Mouse (Mus musculus) brain, adult 10 weeks (tissue): ENCODE data around the gene Tmprss12. TPM values are rescaled to one million over a fixed set of nuclear protein-coding genes. Genes with fewer than 3 reads are reported as not detected.

ENCODE experiments used
- polyA plus RNA-seq: library from polyadenylated mRNA; stranded (reverse); fragments of 350-450 nt; fragmentation: Illumina TruSeq; extraction: RNeasy Lipid Tissue Mini Kit (QIAGEN cat#74804); gene quantifications from one replicate; pipeline ENCODE4 v1.2.3, GENCODE M21; 2015; ENCODE audit warnings: low read depth, low replicate concordance

The Tmprss12 gene
- not detected for polyA plus RNA-seq

DNA sequence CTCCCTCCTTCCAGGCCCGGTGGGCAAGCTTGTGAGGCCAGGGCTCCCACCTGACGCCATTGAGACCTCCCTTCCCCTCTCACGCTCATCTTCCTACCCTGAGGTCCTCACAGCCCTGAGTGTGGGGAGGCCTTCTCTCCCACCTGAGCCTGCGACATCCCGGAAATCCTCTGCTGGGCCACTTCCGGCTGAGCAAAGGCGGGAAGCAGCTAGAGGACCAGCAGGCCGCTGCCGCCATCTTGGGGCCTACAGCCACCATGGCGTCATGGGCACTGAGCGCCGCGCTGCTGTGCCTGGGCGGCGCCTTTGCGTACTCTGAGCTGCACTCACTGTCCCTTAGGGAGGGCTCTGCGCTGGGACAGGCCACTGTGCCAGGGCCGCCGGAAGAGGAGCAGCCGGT lies at the start of gene Tmprss12:
Tmprss12 (plus strand) TSS at position 212 of the 400 bp plus-strand sequence.

DNA sequence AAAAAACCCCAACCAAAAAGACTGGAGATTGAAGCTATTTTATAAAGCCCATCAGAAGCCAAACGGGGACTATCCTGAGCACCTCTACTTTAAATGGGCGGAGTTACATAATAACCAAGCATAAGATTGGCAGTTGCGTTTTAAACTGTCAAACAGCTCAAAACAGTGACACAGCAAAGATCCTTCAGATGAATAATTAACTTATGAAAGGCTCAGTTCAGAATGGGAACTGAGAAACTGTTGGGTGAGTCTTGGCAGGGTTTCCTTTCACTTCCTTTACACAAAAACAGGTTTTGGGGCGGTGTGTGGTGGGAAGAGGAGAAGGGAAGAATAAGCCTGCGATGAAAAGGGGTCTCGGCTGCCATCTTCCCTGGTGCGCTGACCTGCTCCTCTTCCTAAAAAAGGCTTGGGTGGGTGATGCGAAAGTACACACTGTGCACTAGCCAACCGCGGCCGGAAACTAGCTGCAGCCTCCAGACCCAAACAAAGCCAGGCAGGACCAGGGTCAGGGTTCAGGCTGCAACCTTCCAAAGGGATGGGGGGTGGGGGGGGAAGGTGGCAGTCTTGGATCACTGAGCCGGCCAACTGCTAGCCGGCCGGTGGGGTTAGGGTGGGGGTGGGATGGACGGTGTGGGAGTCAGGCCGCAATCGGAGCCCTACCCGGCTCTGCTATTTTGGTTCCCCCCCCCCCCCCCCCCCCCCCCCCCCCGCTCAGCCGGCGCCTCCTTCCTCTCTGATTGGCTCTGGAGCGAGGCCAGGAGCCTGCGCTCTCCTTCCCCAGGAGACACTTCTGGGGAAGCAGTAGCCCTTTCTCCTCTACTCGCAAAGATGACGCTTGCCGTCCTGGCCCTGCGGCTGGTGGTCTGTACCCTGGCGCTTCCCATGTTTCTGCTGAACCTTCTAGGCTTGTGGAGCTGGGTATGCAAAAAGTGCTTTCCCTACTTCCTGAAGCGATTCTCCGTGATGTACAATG lies 23.7 kb downstream of the Tmprss12 start, which contains the start of gene Mettl7a1:
Mettl7a1 (plus strand) TSS at position 122 of the 973 bp plus-strand sequence.

DNA sequence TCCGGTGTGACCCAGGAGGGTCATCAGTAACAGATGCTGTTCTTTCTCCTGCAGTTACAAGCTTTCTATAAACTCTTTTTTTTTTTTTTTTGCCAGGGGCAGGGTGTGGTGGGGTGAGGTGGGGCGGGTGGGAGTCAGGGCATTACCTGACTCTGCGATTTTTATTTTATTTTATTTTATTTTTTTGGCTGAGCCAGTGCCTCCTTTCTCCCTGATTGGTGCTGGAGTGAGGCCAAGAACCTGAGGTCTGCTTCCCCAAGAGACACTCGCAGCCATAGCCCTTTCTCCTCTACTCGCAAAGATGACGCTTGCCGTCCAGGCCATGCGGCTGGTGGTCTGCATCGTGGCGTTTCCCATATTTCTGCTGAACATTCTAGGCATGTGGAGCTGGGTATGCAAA lies 54.0 kb downstream of the Tmprss12 start, which contains the start of gene Mettl7a3:
Mettl7a3 (plus strand) TSS at position 301 of the 400 bp plus-strand sequence.

Other genes starting within 250 kb of the Tmprss12 start
- gene Dip2b, start 242.2 kb upstream of the Tmprss12 start, polyA plus RNA-seq: 21.0 TPM
- gene Atf1, start 53.0 kb upstream of the Tmprss12 start, polyA plus RNA-seq: 14.3 TPM
- 55.3 TPM for gene Mettl7a1, start 23.3 kb downstream of the Tmprss12 start, polyA plus RNA-seq
- 0.46 TPM for gene Mettl7a3, start 54.1 kb downstream of the Tmprss12 start, polyA plus RNA-seq
- gene Methig1, start 72.3 kb downstream of the Tmprss12 start, polyA plus RNA-seq: not detected
- gene Mettl7a2, start 72.4 kb downstream of the Tmprss12 start, polyA plus RNA-seq: not detected
- gene Higd1c, start 83.7 kb downstream of the Tmprss12 start, polyA plus RNA-seq: not detected
- not detected for gene Gm5475, start 141.3 kb downstream of the Tmprss12 start, polyA plus RNA-seq
- gene Slc11a2, start 144.2 kb downstream of the Tmprss12 start, polyA plus RNA-seq: 33.9 TPM
- 55.5 TPM for gene Letmd1, start 188.2 kb downstream of the Tmprss12 start, polyA plus RNA-seq
- 13.2 TPM for gene Csrnp2, start 214.7 kb downstream of the Tmprss12 start, polyA plus RNA-seq